Mouse (Mus musculus): ENCODE data around the gene Tradd.

Tradd gene

GRCm38 (mm10) chr8:105288958-105289732 is 24.7 kb upstream of the Tradd start:
- DNase-seq (ENCODE audit: low read depth, low spot score) = peak; percentile 98
- Histone ChIP-seq H3K36me3 (ENCODE audit: control insufficient read depth, insufficient read depth, low read length, poor library complexity, severe bottlenecking) (no peaks in the 10 kb centered on the region), H3K27me3 (ENCODE audit: control insufficient read depth, insufficient read depth, low read length, poor library complexity, severe bottlenecking) (no peaks in the 10 kb centered on the region)

- Histone ChIP-seq H3K36me3 (ENCODE audit: control insufficient read depth, insufficient read depth, low read length, poor library complexity, severe bottlenecking) (no peaks in the 10 kb centered on the region), H3K27me3 (ENCODE audit: control insufficient read depth, insufficient read depth, low read length, poor library complexity, severe bottlenecking) (no peaks in the 10 kb centered on the region)
- no peak for DNase-seq (ENCODE audit: low read depth, low spot score)
These were observed 23.8 kb upstream of the Tradd start for GRCm38 (mm10) chr8:105288231-105288630.

GRCm38 (mm10) chr8:105286907-105287306 is 22.5 kb upstream of the Tradd start:
- Histone ChIP-seq H3K36me3 (ENCODE audit: control insufficient read depth, insufficient read depth, low read length, poor library complexity, severe bottlenecking) (no peaks in the 10 kb centered on the region), H3K27me3 (ENCODE audit: control insufficient read depth, insufficient read depth, low read length, poor library complexity, severe bottlenecking) (no peaks in the 10 kb centered on the region)
- no peak for DNase-seq (ENCODE audit: low read depth, low spot score)

- H3K36me3 ChIP-seq (ENCODE audit: control insufficient read depth, insufficient read depth, low read length, poor library complexity, severe bottlenecking) = no peaks in the 10 kb centered on the region
- no peak for DNase-seq (ENCODE audit: low read depth, low spot score)
- H3K27me3 ChIP-seq (ENCODE audit: control insufficient read depth, insufficient read depth, low read length, poor library complexity, severe bottlenecking) = no peaks in the 10 kb centered on the region
These were observed 21.1 kb upstream of the Tradd start for GRCm38 (mm10) chr8:105285514-105285913.

- Histone ChIP-seq H3K27me3 (ENCODE audit: control insufficient read depth, insufficient read depth, low read length, poor library complexity, severe bottlenecking) (no peaks in the 10 kb centered on the region), H3K36me3 (ENCODE audit: control insufficient read depth, insufficient read depth, low read length, poor library complexity, severe bottlenecking) (no peaks in the 10 kb centered on the region)
- DNase-seq (ENCODE audit: low read depth, low spot score) = peak; percentile 71
These were observed 18.7 kb upstream of the Tradd start for GRCm38 (mm10) chr8:105283074-105283473.

- no peaks in the 10 kb centered on the region for H3K27me3 ChIP-seq (ENCODE audit: control insufficient read depth, insufficient read depth, low read length, poor library complexity, severe bottlenecking)
- DNase-seq (ENCODE audit: low read depth, low spot score) = no peak
- H3K36me3 ChIP-seq (ENCODE audit: control insufficient read depth, insufficient read depth, low read length, poor library complexity, severe bottlenecking) = no peaks in the 10 kb centered on the region
These were observed 17.8 kb upstream of the Tradd start for GRCm38 (mm10) chr8:105282239-105282638.

GRCm38 (mm10) chr8:105281821-105282220 is 17.4 kb upstream of the Tradd start:
- Histone ChIP-seq H3K27me3 (ENCODE audit: control insufficient read depth, insufficient read depth, low read length, poor library complexity, severe bottlenecking) (no peaks in the 10 kb centered on the region), H3K36me3 (ENCODE audit: control insufficient read depth, insufficient read depth, low read length, poor library complexity, severe bottlenecking) (no peaks in the 10 kb centered on the region)
- DNase-seq (ENCODE audit: low read depth, low spot score) = no peak

- DNase-seq (ENCODE audit: low read depth, low spot score) = no peak
- H3K36me3 ChIP-seq (ENCODE audit: control insufficient read depth, insufficient read depth, low read length, poor library complexity, severe bottlenecking) = no peaks in the 10 kb centered on the region
- H3K27me3 ChIP-seq (ENCODE audit: control insufficient read depth, insufficient read depth, low read length, poor library complexity, severe bottlenecking) = no peaks in the 10 kb centered on the region
These were observed 16.2 kb upstream of the Tradd start for GRCm38 (mm10) chr8:105280567-105280966.

- DNase-seq (ENCODE audit: low read depth, low spot score) = peak; percentile 59
- no peaks in the 10 kb centered on the region for H3K36me3 ChIP-seq (ENCODE audit: control insufficient read depth, insufficient read depth, low read length, poor library complexity, severe bottlenecking)
These were observed 14.5 kb upstream of the Tradd start for GRCm38 (mm10) chr8:105278911-105279334.

GRCm38 (mm10) chr8:105276292-105277120 is 12.1 kb upstream of the Tradd start:
- Histone ChIP-seq H3K36me3 (ENCODE audit: control insufficient read depth, insufficient read depth, low read length, poor library complexity, severe bottlenecking) (no peaks in the 10 kb centered on the region), H3K27me3 (ENCODE audit: control insufficient read depth, insufficient read depth, low read length, poor library complexity, severe bottlenecking) (no peaks in the 10 kb centered on the region)
- no peak for DNase-seq (ENCODE audit: low read depth, low spot score)

More at GRCm38 (mm10) chr8:105278911-105279334, 14.5 kb upstream of the Tradd start:
- no peaks in the 10 kb centered on the region for H3K27me3 ChIP-seq (ENCODE audit: control insufficient read depth, insufficient read depth, low read length, poor library complexity, severe bottlenecking)

- DNase-seq (ENCODE audit: low read depth, low spot score) = no peak
- Histone ChIP-seq H3K36me3 (ENCODE audit: control insufficient read depth, insufficient read depth, low read length, poor library complexity, severe bottlenecking) (no peaks in the 10 kb centered on the region), H3K27me3 (ENCODE audit: control insufficient read depth, insufficient read depth, low read length, poor library complexity, severe bottlenecking) (no peaks in the 10 kb centered on the region)
These were observed 11.4 kb upstream of the Tradd start, which contains the start of gene Nol3 for GRCm38 (mm10) chr8:105275840-105276239. TSS of gene Nol3 (plus strand) at chr8:105276140.

- Histone ChIP-seq H3K36me3 (ENCODE audit: control insufficient read depth, insufficient read depth, low read length, poor library complexity, severe bottlenecking) (no peaks in the 10 kb centered on the region), H3K27me3 (ENCODE audit: control insufficient read depth, insufficient read depth, low read length, poor library complexity, severe bottlenecking) (no peaks in the 10 kb centered on the region)
- DNase-seq (ENCODE audit: low read depth, low spot score) = no peak
These were observed 11.0 kb upstream of the Tradd start for GRCm38 (mm10) chr8:105275387-105275786.

- H3K36me3 ChIP-seq (ENCODE audit: control insufficient read depth, insufficient read depth, low read length, poor library complexity, severe bottlenecking) = no peaks in the 10 kb centered on the region
- H3K27me3 ChIP-seq (ENCODE audit: control insufficient read depth, insufficient read depth, low read length, poor library complexity, severe bottlenecking) = no peaks in the 10 kb centered on the region
- DNase-seq (ENCODE audit: low read depth, low spot score) = no peak
These were observed 6.4 kb upstream of the Tradd start for GRCm38 (mm10) chr8:105270916-105271186.

- Histone ChIP-seq H3K27me3 (ENCODE audit: control insufficient read depth, insufficient read depth, low read length, poor library complexity, severe bottlenecking) (no peaks in the 10 kb centered on the region), H3K36me3 (ENCODE audit: control insufficient read depth, insufficient read depth, low read length, poor library complexity, severe bottlenecking) (no peaks in the 10 kb centered on the region)
- peak; percentile 41 for DNase-seq (ENCODE audit: low read depth, low spot score)
These were observed 5.9 kb upstream of the Tradd start for GRCm38 (mm10) chr8:105270101-105270915.

Data from splenic B cell, adult 2 months (primary cell).